Mouse (Mus musculus): ENCODE measurements around the gene Cyp2c39.
"Not testable (repeated sequence)": the region's sequence is repeated elsewhere in the genome, so short reads cannot be mapped to it uniquely, and the experiment has no call there.

Cyp2c39 gene

GRCm38 (mm10) chr19:39510534-39510933, at the start of gene Cyp2c39:
TSS of gene Cyp2c39 (plus strand) at chr19:39510862.
- no peak for DNase-seq (ENCODE audit: low read depth)

- no peak for DNase-seq (ENCODE audit: low read depth)
Measured at GRCm38 (mm10) chr19:39462941-39463340, 47.7 kb upstream of the Cyp2c39 start, which contains the start of gene Cyp2c38. TSS of gene Cyp2c38 (minus strand) at chr19:39463075.

- DNase-seq (ENCODE audit: low read depth), result no peak
Measured at GRCm38 (mm10) chr19:39463923-39464322, 46.7 kb upstream of the Cyp2c39 start.

GRCm38 (mm10) chr19:39483961-39484360, 26.7 kb upstream of the Cyp2c39 start:
- DNase-seq (ENCODE audit: low read depth), result not testable (repeated sequence)

GRCm38 (mm10) chr19:39506341-39506740, 4.3 kb upstream of the Cyp2c39 start:
- DNase-seq (ENCODE audit: low read depth), result no peak

GRCm38 (mm10) chr19:39509533-39509932, 1.1 kb upstream of the Cyp2c39 start:
- DNase-seq (ENCODE audit: low read depth), result no peak
